Mouse (Mus musculus): ENCODE data around the gene Cox17.
A peak's percentile ranks its signal among the peaks of the same experiment; 100 is the strongest.

Cox17 gene

GRCm38 (mm10) chr16:38371705-38372296, 25.0 kb downstream of the Cox17 start:
- peak; percentile 97 for DNase-seq (ENCODE audit: low read depth)

GRCm38 (mm10) chr16:38372876-38373275, 26.1 kb downstream of the Cox17 start:
- DNase-seq (ENCODE audit: low read depth) = no peak

GRCm38 (mm10) chr16:38373439-38373838, 26.6 kb downstream of the Cox17 start:
- DNase-seq (ENCODE audit: low read depth) = no peak

GRCm38 (mm10) chr16:38373941-38374340, 27.1 kb downstream of the Cox17 start:
- DNase-seq (ENCODE audit: low read depth) = no peak

GRCm38 (mm10) chr16:38374379-38375140, 27.8 kb downstream of the Cox17 start:
- peak; percentile 79 for DNase-seq (ENCODE audit: low read depth)

GRCm38 (mm10) chr16:38375182-38375581, 28.4 kb downstream of the Cox17 start:
- no peak for DNase-seq (ENCODE audit: low read depth)

- no peak for DNase-seq (ENCODE audit: low read depth)
These were observed 29.5 kb downstream of the Cox17 start for GRCm38 (mm10) chr16:38376163-38376840.

- DNase-seq (ENCODE audit: low read depth) = no peak
These were observed 30.1 kb downstream of the Cox17 start for GRCm38 (mm10) chr16:38376841-38377249.

GRCm38 (mm10) chr16:38377546-38377945, 30.8 kb downstream of the Cox17 start:
- DNase-seq (ENCODE audit: low read depth) = no peak

GRCm38 (mm10) chr16:38378591-38378990, 31.8 kb downstream of the Cox17 start:
- no peak for DNase-seq (ENCODE audit: low read depth)

GRCm38 (mm10) chr16:38379088-38379487, 32.3 kb downstream of the Cox17 start:
- DNase-seq (ENCODE audit: low read depth) = no peak

- no peak for DNase-seq (ENCODE audit: low read depth)
These were observed 32.7 kb downstream of the Cox17 start for GRCm38 (mm10) chr16:38379493-38379892.

GRCm38 (mm10) chr16:38379926-38380325, 33.1 kb downstream of the Cox17 start:
- no peak for DNase-seq (ENCODE audit: low read depth)

- DNase-seq (ENCODE audit: low read depth) = no peak
These were observed 36.9 kb downstream of the Cox17 start for GRCm38 (mm10) chr16:38383683-38384082.

- DNase-seq (ENCODE audit: low read depth) = no peak
These were observed 38.4 kb downstream of the Cox17 start for GRCm38 (mm10) chr16:38385184-38385634.

- no peak for DNase-seq (ENCODE audit: low read depth)
These were observed 38.9 kb downstream of the Cox17 start for GRCm38 (mm10) chr16:38385700-38386099.

GRCm38 (mm10) chr16:38387389-38387788, 40.6 kb downstream of the Cox17 start:
- no peak for DNase-seq (ENCODE audit: low read depth)

- no peak for DNase-seq (ENCODE audit: low read depth)
These were observed 42.0 kb downstream of the Cox17 start for GRCm38 (mm10) chr16:38388757-38389156.

GRCm38 (mm10) chr16:38389284-38389893, 42.6 kb downstream of the Cox17 start:
- no peak for DNase-seq (ENCODE audit: low read depth)

GRCm38 (mm10) chr16:38390322-38390721, 43.5 kb downstream of the Cox17 start:
- no peak for DNase-seq (ENCODE audit: low read depth)

GRCm38 (mm10) chr16:38392126-38392894, 45.5 kb downstream of the Cox17 start:
- no peak for DNase-seq (ENCODE audit: low read depth)

- no peak for DNase-seq (ENCODE audit: low read depth)
These were observed 47.4 kb downstream of the Cox17 start for GRCm38 (mm10) chr16:38394191-38394618.

All from c-Kit-positive CD71-positive TER-119-negative erythroid progenitor cells, embryonic 14.5 days (primary cell).